Mouse (Mus musculus): Measurements from ENCODE around the gene 4930550C14Rik.

4930550C14Rik gene

DNA sequence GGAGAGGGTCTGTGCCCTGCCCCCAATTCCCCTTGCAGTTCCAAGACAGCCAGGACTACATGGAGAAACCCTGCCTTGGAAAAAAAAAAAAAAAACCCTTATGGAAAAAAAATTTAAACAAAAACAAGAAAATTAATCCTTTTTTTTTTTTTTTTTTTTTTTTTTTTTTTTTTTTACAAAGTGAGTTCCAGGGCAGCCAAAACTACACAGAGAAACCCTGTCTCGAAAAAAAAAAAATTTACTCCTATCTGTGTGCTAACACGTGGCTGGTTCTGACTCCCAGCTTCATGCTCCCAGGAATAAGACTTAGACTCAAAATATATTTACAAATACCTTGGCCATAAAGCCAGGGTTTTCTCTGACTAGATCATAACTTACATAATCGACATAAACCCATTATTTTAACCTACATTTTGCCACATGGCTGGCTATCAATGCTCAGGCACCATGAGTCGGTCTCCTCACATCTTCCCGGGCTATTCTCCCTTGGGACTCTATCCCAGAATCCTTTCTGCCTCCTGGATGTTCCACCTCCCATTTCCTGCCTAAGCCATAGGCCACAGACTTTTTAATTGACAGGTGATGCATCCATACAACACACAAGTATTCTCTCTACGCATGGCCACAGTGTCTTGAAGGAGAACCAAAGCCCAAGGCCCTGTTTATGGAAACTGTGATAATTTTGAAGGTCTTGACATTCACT lies 2.1 kb downstream of the 4930550C14Rik start:
- no peak for DNase-seq (ENCODE audit: low spot score)

DNA sequence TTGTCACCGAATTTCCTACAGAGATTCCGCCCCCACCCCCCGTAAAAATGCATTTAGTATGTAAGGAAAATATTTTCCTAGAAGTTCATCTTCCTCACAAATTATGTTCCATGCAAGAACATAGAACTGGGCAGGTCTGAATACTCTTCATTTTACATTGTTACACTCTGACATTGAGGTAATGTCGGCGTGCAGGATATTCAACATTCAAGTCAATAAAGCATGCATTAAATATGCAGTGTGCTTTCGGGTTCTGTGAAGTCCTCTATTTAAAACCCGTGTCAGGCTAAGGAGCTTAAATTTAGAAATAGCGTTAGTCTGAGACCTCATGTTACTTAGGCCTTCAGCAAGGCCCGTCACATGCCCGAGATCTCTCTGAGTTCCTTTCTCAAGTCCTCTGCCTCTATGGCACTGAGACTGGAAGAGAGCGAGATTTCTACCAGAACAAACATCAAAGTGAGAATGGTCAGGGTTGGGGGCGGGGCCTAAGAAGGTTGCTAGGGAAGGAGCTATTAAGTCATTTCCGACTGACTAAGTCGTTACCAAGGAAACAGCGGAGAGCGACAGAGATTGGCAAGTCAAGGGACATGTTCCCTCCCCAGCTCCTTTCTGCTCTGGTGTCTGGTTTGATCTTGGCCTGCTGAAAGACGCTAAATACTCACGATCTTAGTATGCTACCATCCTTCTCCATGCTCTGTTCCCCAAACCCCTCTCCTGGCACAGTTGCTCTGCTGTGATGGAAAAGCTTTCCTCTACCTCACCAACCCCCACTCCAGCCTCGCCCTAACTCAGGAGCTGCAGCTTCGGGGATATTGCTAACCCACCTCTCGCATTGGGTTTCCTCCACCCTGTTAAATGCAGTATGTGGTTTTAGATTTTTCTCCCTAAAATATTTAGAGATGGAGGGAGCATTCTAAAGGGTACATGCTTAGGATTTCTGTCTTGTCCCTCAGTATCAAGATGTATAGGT lies 2.9 kb downstream of the 4930550C14Rik start:
- DNase-seq (ENCODE audit: low spot score): peak; percentile 42

DNA sequence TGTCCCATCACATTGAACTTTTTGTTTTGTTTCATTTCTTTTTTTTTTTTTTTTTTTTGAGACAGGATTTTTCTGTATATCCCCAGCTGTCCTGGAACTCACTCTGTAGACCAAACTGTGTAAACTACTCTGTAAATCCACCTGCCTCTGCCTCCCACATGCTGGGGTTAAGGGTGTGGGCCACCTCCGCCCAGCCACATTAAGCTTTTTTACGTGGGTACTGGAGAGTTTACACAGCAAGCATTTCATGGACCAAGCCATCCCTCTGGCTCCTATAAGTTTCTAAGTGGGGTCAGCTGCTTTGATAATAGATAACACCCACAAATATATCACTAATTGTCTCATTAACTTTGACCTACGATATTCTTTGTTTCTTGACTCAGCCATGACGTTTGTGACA lies 6.4 kb downstream of the 4930550C14Rik start:
- DNase-seq (ENCODE audit: low spot score): no peak

DNA sequence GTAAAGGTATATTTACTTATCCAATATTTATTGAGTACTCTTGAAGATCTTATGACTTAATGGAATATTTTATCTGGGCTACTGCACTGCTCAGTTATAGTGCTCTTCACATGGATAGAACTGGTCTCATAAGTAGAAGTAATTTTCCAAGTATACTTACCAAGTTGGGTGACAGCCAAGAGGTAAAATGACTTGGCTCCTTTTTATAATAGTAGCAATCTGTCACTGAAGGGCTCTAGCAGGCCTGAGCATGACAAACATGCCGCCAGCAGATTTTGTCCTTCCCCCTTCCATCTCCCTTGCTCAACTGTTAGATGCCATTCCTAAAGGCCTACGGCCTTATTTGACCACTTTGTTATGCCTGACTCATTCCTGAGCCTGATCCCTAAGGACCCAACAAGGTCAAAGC lies 6.8 kb downstream of the 4930550C14Rik start:
- no peak for DNase-seq (ENCODE audit: low spot score)

DNA sequence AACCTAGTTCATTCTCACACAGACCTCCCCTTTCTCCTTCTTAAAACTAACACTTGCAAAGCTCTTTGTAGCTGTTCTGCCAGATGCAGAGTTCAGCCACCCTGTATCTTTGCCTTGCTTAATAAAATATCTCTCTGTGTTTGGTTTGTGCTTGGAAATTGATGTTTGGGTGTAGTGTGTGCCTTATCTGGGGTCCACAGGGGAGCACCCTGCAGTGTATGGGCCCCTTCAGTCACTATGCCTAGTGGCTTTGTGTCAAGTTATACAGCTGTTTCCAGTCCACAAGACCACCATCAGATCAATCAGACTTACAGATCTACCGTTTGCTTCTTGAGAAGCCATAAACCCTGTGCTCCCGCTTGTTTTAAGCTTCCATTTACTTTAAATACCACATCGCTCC lies 7.3 kb downstream of the 4930550C14Rik start:
- DNase-seq (ENCODE audit: low spot score): no peak

DNA sequence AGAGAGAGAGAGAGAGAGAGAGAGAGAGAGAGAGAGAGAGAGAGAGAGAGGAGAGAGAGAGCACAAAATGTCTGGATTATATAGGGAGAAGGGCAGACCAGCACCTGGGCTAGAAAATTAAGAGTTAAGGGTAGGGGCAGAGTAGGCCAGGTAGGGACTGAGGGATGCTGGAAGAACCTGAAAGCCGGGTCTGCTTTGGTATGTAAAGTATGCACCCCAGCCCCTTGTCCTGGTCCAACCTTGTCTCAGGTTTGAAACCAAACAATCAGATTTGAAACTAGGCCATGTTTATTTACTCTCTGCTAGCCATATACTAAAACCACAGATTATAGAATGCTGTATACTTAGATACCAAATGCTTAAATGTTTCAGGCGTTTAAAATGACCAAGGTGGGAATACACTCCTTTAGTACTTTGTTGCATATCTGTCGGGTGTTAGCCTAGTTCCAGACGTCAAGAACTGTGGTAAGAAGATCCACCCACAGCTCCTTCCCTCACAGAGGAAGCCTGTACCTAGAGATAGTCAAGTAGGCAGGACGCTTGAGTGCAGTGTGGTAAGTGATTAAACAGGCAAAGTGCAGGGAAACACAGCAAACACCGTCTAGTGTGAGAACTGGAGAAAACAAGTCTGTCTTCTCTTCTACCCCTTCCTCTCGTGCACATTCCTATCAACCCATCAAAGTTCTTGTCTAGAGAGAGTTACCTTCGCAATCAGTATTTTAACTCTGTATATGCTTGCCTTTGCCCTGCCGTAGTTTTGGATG lies 20.2 kb downstream of the 4930550C14Rik start:
- no peak for DNase-seq (ENCODE audit: low spot score)

DNA sequence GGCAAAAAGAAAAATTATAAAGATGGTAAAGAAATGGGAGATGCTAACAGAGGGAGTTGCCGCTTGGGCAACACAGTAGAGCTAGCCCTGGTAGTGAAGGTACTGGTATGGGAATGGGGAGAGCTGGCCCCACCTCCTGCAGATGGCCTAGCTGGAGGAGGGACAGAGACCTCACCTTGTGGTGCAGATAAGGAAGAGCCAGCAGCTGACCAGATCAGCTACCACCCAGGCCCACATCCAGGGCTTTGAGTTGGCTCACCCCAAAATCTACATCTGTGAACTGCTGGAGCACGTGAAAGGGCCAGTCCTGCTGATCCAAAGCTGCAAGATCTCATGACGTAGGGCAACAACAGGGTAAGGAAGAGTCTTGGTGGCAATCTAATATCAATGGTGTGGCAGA lies 24.6 kb downstream of the 4930550C14Rik start:
- DNase-seq (ENCODE audit: low spot score): no peak

DNA sequence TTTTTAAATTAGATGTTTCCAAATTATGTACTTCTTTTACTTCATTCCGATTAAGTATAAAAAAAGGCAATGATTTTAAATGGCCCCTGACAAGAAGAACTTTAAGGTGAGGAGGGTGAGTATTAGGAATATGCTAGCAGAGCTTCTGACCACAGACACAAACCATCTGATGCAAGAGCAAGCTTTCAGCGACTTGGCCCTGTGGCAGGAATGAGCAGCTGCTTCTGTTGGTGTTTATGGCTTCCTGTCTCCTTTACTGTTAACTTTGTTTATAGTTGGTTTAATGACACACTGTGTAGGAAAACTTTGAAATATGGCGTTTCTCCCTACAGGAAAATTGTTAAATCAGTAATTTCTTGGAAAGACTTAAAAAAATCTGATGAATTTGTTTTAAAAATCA lies 25.5 kb downstream of the 4930550C14Rik start:
- no peak for DNase-seq (ENCODE audit: low spot score)

DNA sequence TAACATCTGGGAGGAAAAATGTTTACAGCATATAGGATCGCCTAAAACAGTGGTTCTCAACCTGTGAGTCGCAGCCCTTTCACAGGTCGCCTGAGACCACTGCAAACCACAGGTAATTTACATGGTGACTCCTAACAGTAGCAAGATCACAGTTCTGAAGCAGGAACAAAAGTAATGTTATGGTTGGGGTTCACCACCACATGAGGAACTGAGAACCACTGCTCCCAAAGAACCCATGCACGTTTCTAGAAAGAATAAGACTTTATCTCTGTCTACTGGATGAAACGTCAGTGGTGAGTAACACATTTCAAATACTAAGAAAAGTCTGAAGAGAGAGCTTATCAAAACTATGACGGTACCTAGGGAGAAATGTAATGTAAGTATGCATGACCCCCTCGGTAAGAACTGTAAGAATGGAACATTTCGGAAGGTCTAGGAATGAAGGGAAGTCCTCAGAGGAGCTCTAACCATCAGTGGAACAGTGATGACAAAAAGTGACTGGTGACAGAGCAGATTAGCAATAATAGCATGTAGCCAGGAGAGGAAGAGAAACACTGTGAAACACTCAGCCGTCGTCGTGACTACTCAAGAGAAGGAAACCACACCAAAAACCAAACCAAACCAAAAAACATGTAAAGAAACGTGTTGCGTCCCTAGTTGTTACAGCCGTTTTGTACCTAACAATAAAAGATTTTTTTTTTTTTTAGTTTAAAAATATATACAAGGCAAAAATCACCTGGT lies 33.9 kb downstream of the 4930550C14Rik start:
- no peak for DNase-seq (ENCODE audit: low spot score)

DNA sequence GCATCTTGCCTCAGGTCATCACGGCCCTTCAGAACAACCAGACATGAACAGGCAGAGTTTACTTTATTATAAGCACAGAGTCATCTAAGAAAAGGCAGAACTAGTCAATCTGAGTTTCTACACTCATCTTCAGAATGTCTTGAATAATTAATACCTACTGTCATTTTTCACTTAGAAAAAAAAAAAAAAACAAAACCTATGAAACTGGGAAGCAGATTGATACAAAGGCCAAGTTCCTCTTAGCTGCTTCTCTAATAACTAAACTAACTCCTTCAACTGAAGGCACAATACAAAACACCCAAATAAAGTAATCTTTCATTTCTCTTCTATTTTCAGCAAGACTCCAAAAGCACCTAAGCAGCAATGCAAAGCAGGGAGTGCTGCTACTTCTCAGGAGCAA lies 48.5 kb downstream of the 4930550C14Rik start:
- DNase-seq (ENCODE audit: low spot score): no peak

DNA sequence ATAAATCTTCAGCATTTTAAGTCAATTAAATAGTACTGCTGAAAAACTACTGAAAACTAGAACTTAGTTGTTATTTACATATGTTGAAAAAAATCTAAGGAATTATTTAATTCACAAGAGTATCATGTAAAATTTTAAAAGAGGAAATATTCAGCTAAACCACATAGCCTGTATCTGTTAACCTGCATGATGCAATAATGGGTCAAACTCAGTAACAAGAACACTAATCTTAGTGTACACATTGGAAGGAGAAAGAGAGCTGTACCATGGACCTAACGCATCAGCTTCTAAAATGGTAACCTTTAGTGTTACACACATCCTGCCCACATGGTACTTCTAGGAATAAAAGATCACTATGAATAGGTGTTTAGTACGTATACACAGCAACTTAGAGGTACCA lies 49.9 kb downstream of the 4930550C14Rik start:
- DNase-seq (ENCODE audit: low spot score): no peak

DNA sequence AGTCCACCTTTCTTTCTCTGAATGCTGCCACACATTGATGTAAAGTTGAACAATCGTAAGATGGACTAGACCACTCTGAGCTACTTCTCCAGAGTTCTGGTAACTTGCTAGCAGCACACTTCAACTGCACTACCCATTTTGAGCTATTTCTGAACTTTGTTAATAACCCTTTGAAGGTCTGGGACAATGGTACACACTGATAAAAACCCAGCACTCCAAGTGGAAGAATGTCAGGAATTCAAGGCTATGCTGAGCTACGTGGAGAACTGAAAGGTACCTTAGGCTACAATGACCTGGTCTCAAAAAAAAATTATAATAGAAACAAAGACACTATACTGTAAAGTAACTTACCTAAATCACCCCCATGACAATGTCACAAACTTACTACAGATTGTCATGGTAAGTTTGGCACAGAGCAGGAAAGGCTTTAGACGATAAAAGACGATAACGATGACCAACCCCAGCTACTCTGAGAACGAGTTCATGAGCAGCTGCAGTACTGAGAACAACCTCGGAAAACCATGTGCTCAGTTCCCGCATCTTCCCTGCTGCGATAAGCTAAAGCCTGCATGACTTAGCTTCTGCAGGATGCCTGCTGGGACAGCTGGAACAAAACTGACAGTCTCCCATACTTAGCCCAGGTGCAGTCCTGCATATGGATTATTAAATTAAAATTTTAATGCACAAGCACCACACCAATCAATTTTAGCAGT lies 70.8 kb downstream of the 4930550C14Rik start:
- DNase-seq (ENCODE audit: low spot score): no peak
